Mouse (Mus musculus) hindbrain, embryonic 14.5 days (tissue): Measurements from ENCODE around the gene Cpm. TPM values are rescaled to one million over a fixed set of nuclear protein-coding genes. Genes with fewer than 3 reads are reported as not detected.

Source experiments
- ATAC-seq: fragments of 200-750 bp; cut with Nextera tagmentation; 2 replicates; pipeline ENCODE4 v1.8.0; 2017; ENCODE audit warnings: moderate number of reproducible peaks, mild to moderate bottlenecking, moderate TSS enrichment, moderate library complexity; ENCODE audit not compliant: low FRiP score
- DNase-seq: peaks from one replicate; pipeline ENCODE4 v3.0.0-alpha.2; 2015; ENCODE audit warnings: low spot score
- H3K27ac ChIP-seq: fragments of 300-500 bp; sonication (generic); 2 replicates; pipeline ENCODE4 v1.5.1; 2014; ENCODE audit warnings: mild to moderate bottlenecking, moderate library complexity
- H3K27me3 ChIP-seq: fragments of 300-500 bp; sonication (generic); 2 replicates; pipeline ENCODE4 v1.6.1; 2014; ENCODE audit warnings: mild to moderate bottlenecking, low read length, mixed read lengths; ENCODE audit not compliant: control insufficient read depth, insufficient read depth
- H3K36me3 ChIP-seq: fragments of 300-500 bp; sonication (generic); replicated peaks from 2 replicates; pipeline ENCODE4 v1.6.1; 2014; ENCODE audit not compliant: control insufficient read depth, insufficient read depth
- H3K4me1 ChIP-seq: fragments of 300-500 bp; sonication (generic); replicated peaks from 2 replicates; pipeline ENCODE4 v1.6.1; 2014; ENCODE audit warnings: antibody characterized with exemption, low read length, mixed read lengths; ENCODE audit not compliant: control insufficient read depth, insufficient read depth
- H3K4me2 ChIP-seq: fragments of 300-500 bp; sonication (generic); replicated peaks from 2 replicates; pipeline ENCODE4 v1.6.1; 2014; ENCODE audit warnings: mild to moderate bottlenecking, moderate library complexity
- H3K4me3 ChIP-seq: fragments of 300-500 bp; sonication (generic); replicated peaks from 2 replicates; pipeline ENCODE4 v1.5.1; 2014; ENCODE audit warnings: mild to moderate bottlenecking, low read length
- H3K9ac ChIP-seq: fragments of 300-500 bp; sonication (generic); 2 replicates; pipeline ENCODE4 v1.6.1; 2014
- H3K9me3 ChIP-seq: fragments of 300-500 bp; sonication (generic); 2 replicates; pipeline ENCODE4 v1.6.1; 2016; ENCODE audit warnings: low read length; ENCODE audit not compliant: control insufficient read depth
- WGBS: fragments of 180-500 bp; shearing (Covaris S2); extraction: QIAGEN DNeasy Blood & Tissue Kit; methylation state at CpG from one replicate; pipeline ENCODE4 v1.1.7; 2014; 5-methylcytosine and 5-hydroxymethylcytosine counted together
- polyA plus RNA-seq: library from polyadenylated mRNA; unstranded; fragments of >200 nt; fragmentation: Nextera tagmentation; extraction: Ambion mirVana; gene quantifications from 2 replicates; pipeline ENCODE4 v1.2.1, GENCODE M21; 2014

Cpm gene
- polyA plus RNA-seq, 1 experiment from 2014 or later, result 3.0 TPM

DNA sequence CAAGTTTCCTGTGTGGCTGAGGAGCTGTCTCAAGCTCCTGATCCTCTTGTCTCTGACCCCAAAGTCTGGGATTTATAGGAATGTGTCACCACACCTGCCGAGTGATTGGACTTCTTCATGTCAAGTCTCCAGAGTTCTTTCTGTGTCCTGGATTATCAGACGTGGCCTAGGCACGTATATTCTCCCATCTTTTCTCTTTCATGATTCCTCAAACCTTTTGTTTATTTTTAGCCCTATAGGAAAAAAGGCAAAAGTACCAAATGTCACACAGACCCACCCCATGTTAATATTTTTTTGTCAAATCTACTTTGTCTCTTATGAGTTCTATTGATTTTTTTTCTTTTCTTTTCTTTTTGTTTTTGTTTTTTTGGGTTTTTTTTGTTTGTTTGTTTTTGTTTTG, 19.3 kb downstream of the Cpm start:
- 85% methylated on average over 3 of the region's 3 CpGs for WGBS

DNA sequence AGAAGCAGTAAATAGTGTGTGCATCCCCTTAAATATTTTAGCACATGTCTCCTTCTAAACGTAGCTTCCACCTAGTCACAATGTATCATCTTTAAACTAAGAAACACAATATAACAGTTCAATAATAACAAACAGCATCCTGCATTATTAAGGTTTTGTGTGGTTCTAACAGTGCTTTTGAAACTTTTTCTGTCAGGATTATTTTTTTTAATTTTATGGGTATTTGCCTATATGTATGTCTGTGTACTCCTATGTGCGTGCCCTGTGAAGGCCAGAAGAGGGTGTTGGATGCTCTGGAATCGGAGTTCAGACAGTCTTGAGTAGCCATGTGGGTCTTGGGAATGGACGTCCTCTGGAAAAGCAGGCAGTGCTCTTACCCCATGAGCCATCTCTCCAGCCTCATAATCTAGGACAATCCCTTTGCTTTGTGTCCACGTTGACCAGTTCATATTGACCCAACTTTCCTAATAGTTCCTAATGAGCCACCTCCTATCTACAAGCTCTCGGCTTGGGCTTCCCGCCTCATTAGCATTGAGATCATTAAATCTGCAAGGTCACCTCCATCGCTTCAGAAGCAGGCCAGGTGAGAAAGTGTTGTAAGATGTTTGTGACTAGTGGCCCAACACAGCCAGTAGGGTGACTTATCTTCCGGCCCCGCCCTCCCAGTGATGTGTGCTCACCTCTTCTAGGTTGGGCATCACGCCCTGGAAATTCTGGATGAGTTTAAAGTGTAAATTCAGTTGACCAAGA, 20.2 kb downstream of the Cpm start:
- Histone ChIP-seq H3K9ac (no peak overlapping the region), H3K9me3 (no peaks in the 10 kb centered on the region), H3K4me1 (0 out of 2 replicates have a peak, but pooled peaks cover 9% of the 10 kb centered on the region), H3K4me2 (no peak overlapping the region), H3K27me3 (no peaks in the 10 kb centered on the region), H3K36me3 (no peaks in the 10 kb centered on the region), H3K4me3 (no peak overlapping the region), H3K27ac (no peak overlapping the region)
- 91% methylated on average over 11 of the region's 11 CpGs for WGBS
- ATAC-seq (no peak), DNase-seq (no peak)

More for the DNA sequence above, 19.3 kb downstream of the Cpm start:
- DNase-seq (no peak), ATAC-seq (no peak)
- Histone ChIP-seq H3K27me3 (no peaks in the 10 kb centered on the region), H3K4me1 (0 out of 2 replicates have a peak, but pooled peaks cover 9% of the 10 kb centered on the region), H3K27ac (no peak overlapping the region), H3K9ac (no peak overlapping the region), H3K9me3 (no peaks in the 10 kb centered on the region), H3K4me2 (no peak overlapping the region), H3K4me3 (no peak overlapping the region), H3K36me3 (no peaks in the 10 kb centered on the region)

DNA sequence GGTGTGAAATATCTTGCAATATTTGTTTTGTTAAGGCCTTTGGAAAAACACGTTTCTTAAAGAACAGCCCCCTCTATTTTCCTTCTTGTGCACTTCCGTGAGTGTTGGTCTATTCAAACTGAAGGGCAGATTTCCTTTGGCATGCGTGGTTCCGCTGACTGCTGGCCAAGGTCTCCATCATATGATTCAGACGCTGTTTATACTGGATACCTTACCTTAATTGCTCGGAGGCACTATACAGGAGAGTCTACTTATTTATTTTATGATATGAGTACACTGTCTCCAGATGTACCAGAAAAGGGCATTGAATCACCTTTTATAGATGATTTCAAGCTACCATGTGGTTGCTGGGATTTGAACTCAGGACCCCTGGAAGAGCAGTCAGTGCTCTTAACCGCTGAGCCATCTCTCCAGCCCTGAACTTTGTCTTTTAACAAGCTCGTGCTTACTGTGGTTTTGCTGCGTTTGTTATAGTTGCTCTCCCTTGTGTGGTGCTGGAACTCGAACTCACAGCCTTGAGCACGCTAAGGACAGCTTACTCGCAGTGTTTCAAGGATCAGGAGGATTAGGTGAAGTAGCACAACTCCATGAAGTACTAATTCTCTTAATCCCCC, 20.8 kb downstream of the Cpm start:
- DNase-seq (no peak), ATAC-seq (no peak)
- WGBS, result 91% methylated on average over 12 of the region's 12 CpGs
- no peaks in the 10 kb centered on the region for H3K36me3 ChIP-seq
- H3K9ac ChIP-seq, result no peak overlapping the region
- H3K9me3 ChIP-seq, result no peaks in the 10 kb centered on the region
- H3K4me3 ChIP-seq, result no peak overlapping the region
- no peaks in the 10 kb centered on the region for H3K27me3 ChIP-seq
- 0 out of 2 replicates have a peak, but pooled peaks cover 9% of the 10 kb centered on the region for H3K4me1 ChIP-seq
- H3K4me2 ChIP-seq, result no peak overlapping the region
- H3K27ac ChIP-seq, result no peak overlapping the region

DNA sequence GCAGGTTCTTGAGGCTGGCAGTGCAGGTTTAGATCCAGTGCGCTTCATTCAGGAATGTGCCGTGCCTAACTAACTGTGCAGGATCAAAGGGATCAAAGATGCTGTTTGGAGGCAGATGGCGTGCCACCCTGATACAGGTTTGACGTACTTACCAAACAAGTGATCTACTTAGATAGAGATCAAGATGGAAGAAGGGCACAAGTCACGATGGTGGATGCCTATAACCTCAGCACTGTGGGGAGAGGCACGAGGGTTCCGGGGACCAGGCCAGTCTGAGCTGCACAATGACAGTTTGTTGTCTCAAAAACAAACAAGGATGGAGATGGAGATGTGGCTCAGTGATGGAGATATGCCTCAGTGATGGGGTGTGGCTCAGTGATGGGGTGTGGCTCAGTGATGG, 21.4 kb downstream of the Cpm start:
- H3K27ac ChIP-seq, result no peak overlapping the region
- no peaks in the 10 kb centered on the region for H3K27me3 ChIP-seq
- no peak overlapping the region for H3K9ac ChIP-seq
- WGBS, result 91% methylated on average over 7 of the region's 7 CpGs
- H3K36me3 ChIP-seq, result no peaks in the 10 kb centered on the region
- H3K9me3 ChIP-seq, result no peaks in the 10 kb centered on the region
- no peak overlapping the region for H3K4me2 ChIP-seq
- DNase-seq (no peak), ATAC-seq (no peak)
- H3K4me3 ChIP-seq, result no peak overlapping the region
- 0 out of 2 replicates have a peak, but pooled peaks cover 9% of the 10 kb centered on the region for H3K4me1 ChIP-seq

DNA sequence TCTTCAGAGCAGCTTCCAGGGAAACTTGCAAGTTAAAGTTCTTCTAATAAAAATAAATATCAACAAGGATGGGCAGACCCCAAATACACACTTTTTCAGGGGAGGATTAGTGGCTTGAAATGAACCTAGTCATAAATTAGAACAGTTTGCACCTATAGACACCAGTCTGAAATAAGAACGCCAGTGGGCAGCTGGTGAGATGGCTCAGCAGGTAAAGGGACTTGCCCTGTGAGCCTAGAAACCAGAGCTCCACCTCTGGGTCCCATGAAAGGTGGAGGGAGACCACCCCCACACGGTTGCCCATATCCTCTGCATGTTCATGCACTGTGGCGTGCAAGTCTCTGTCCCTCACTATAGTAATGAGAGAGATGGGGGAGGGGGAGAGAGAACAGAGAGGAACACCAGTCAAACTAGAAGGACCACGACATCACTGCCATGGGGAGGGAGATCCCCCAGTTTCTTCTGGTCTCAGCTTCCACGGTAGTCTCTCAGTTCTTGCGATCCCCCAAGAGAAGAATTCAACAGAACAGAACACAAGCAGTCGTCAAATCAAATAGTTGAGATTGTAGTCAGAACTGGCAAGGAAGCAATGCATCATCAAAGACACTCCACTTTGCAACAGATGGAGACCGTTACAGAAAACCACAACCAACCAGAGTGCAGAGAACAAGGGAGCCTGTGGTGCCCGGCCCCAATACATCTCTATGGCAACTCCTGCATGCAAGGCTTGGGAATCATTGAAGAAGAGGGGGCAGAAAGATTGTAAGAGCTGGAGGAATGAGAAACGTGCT, 22.5 kb downstream of the Cpm start:
- Histone ChIP-seq H3K9me3 (no peaks in the 10 kb centered on the region), H3K36me3 (no peaks in the 10 kb centered on the region), H3K9ac (no peak overlapping the region), H3K27me3 (no peaks in the 10 kb centered on the region), H3K4me3 (no peak overlapping the region), H3K27ac (no peak overlapping the region), H3K4me1 (0 out of 2 replicates have a peak, but pooled peaks cover 9% of the 10 kb centered on the region), H3K4me2 (no peak overlapping the region)
- ATAC-seq (no peak), DNase-seq (no peak)
- WGBS, result 68% methylated on average over 10 of the region's 10 CpGs

DNA sequence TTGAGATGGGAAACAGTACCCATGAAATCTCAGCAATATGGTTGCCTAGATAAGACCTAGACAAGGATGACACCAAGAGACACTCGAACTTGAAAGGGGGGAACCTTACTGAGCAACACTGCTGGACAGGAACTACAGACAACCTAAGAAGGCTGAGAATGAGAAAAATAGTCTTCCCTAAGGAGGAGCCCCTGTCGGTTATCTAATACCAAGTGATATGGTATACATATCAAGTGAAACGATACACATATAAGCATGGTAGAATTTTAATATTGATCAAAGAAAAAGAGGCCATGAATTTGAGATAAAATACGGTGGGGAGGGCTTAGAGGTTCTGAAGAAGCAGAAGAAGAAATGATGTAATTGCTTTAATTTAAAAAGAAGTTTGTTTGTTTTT, 23.1 kb downstream of the Cpm start:
- H3K9me3 ChIP-seq, result no peaks in the 10 kb centered on the region
- ATAC-seq, result no peak
- no peak overlapping the region for H3K4me2 ChIP-seq
- no peak overlapping the region for H3K27ac ChIP-seq
- 0 out of 2 replicates have a peak, but pooled peaks cover 3% of the 10 kb centered on the region for H3K4me1 ChIP-seq
- H3K27me3 ChIP-seq, result no peaks in the 10 kb centered on the region
- DNase-seq, result no peak
- H3K9ac ChIP-seq, result no peak overlapping the region
- no peaks in the 10 kb centered on the region for H3K36me3 ChIP-seq
- no peak overlapping the region for H3K4me3 ChIP-seq
- 86% methylated on average over 4 of the region's 4 CpGs for WGBS

DNA sequence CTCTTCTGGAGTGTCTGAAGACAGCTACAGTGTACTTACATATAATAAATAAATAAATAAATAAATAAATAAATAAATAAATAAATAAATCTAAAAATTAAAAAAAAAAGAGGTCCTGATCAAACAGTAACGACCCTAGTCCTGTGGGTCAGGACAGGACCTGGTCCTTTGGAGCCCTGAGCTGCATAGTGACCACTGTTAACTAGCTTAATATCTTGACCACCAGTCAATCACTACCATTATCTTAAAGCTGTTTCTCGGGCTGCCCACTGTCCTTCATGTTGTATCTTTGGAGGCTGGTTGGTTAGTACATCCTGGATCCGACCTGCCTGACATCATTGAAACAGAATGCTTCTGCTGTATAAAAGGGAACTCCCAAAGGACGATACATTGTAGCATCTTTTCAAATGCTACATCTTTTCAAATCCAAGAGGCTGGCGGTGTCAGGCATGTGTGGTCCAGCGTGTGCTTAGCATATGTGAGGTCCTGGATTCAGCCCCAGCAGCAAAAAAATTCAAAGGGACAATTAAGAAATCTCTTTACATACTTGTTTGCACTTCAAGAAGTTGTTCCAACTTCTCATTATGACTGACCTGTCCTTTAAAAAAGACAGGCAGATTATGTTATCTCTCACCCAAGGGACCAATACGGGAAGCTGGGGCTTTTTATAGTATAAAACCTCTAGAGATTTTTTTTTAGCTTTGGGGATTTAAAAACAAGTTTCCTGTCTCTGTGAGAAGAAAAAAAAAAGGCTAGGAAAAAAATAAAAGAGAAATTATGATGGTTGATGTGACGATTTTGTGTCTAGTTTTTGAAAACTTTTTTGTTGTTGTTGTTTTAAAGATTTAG, 23.9 kb downstream of the Cpm start:
- no peak for ATAC-seq
- H3K9ac ChIP-seq, result no peak overlapping the region
- WGBS, result 85% methylated on average over 8 of the region's 8 CpGs
- H3K9me3 ChIP-seq, result no peaks in the 10 kb centered on the region
- no peaks in the 10 kb centered on the region for H3K27me3 ChIP-seq
- H3K27ac ChIP-seq, result no peak overlapping the region
- no peaks in the 10 kb centered on the region for H3K4me1 ChIP-seq
- no peak overlapping the region for H3K4me2 ChIP-seq
- H3K36me3 ChIP-seq, result no peaks in the 10 kb centered on the region
- DNase-seq, result no peak
- no peak overlapping the region for H3K4me3 ChIP-seq

DNA sequence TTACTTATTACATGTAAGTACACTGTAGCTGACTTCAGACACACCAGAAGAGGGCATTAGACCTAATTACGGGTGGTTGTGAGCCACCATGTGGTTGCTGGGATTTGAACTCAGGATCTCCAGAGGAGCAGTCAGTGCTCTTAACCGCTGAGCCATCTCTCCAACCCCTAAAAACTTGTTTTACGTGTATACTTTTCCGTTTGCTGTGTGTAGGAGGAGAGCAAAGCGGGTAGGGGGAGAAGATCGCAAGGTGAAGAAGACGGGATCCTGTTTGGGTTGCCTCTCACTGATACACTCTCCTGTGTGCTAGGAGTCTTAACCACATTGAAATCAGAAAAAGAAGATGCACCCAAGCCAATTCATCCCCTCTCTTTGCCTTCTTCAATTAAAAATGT, 24.5 kb downstream of the Cpm start:
- no peak for DNase-seq
- no peaks in the 10 kb centered on the region for H3K27me3 ChIP-seq
- H3K4me1 ChIP-seq, result no peaks in the 10 kb centered on the region
- no peak overlapping the region for H3K27ac ChIP-seq
- H3K9ac ChIP-seq, result no peak overlapping the region
- no peak overlapping the region for H3K4me3 ChIP-seq
- H3K4me2 ChIP-seq, result no peak overlapping the region
- WGBS, result 91% methylated on average over 7 of the region's 7 CpGs
- H3K9me3 ChIP-seq, result no peaks in the 10 kb centered on the region
- no peaks in the 10 kb centered on the region for H3K36me3 ChIP-seq
- no peak for ATAC-seq
